Mouse (Mus musculus): Measurements from ENCODE around the gene Zfp575. TPM values are rescaled to one million over a fixed set of nuclear protein-coding genes. Genes with fewer than 3 reads are reported as not detected.

Zfp575 gene
- total and polyA plus RNA-seq, 3 experiments, result 0.05 TPM; not detected in 2

GRCm38 (mm10) chr7:24598121-24598520 is 10.7 kb upstream of the Zfp575 start:
- Histone ChIP-seq H3K4me1 (ENCODE audit: insufficient read depth, low read depth, low read length) (peaks cover 22% of the 10 kb centered on the region), H3K4me3 (ENCODE audit: low read depth, low read length) (no peak overlapping the region), H3K27me3 (ENCODE audit: insufficient read depth, low read length) (no peaks in the 10 kb centered on the region), H3K9me3 (replicated peaks) (no peaks in the 10 kb centered on the region), H3K36me3 (replicated peaks) (peaks cover 11% of the 10 kb centered on the region)
- TF ChIP-seq POLR2AphosphoS5 (IDR thresholded peaks at IDR 0.05; ENCODE audit: insufficient replicate concordance, low read depth, low read length) (no peak), CTCF (IDR thresholded peaks at IDR 0.05; ENCODE audit: low read depth, low read length) (no peak), GATA1 (IDR thresholded peaks at IDR 0.05; ENCODE audit: borderline replicate concordance, low read length) (no peak), TAL1 (conservative IDR thresholded peaks at IDR 0.05; ENCODE audit: low read depth, low read length) (no peak)
- no peak for ATAC-seq (ENCODE audit: extremely low read depth, insufficient number of reproducible peaks, low FRiP score, poor library complexity, severe bottlenecking)
- DNase-seq (ENCODE audit: low spot score), result no peak

- no peaks in the 10 kb centered on the region for H3K9me3 ChIP-seq (replicated peaks)
- no peak for TF ChIP-seq CTCF (IDR thresholded peaks at IDR 0.05; ENCODE audit: low read depth, low read length)
- no peak for TF ChIP-seq POLR2AphosphoS5 (IDR thresholded peaks at IDR 0.05; ENCODE audit: insufficient replicate concordance, low read depth, low read length)
- no peak for TF ChIP-seq TAL1 (conservative IDR thresholded peaks at IDR 0.05; ENCODE audit: low read depth, low read length)
- no peak for TF ChIP-seq GATA1 (IDR thresholded peaks at IDR 0.05; ENCODE audit: borderline replicate concordance, low read length)
- no peak for TF ChIP-seq GATA2 (IDR thresholded peaks at IDR 0.05; ENCODE audit: borderline replicate concordance, low read depth, low read length)
- ATAC-seq (ENCODE audit: extremely low read depth, insufficient number of reproducible peaks, low FRiP score, poor library complexity, severe bottlenecking) (no peak), DNase-seq (ENCODE audit: low spot score) (no peak)
- peaks cover 48% of the 10 kb centered on the region for H3K4me1 ChIP-seq (ENCODE audit: insufficient read depth, low read depth, low read length)
- peaks cover 11% of the 10 kb centered on the region for H3K36me3 ChIP-seq (replicated peaks)
- no peak overlapping the region for H3K4me3 ChIP-seq (ENCODE audit: low read depth, low read length)
- H3K27me3 ChIP-seq (ENCODE audit: insufficient read depth, low read length), result no peaks in the 10 kb centered on the region
Observed at GRCm38 (mm10) chr7:24595464-24595863, 8.0 kb upstream of the Zfp575 start.

GRCm38 (mm10) chr7:24594309-24594803 is 6.9 kb upstream of the Zfp575 start:
- Histone ChIP-seq H3K27me3 (ENCODE audit: insufficient read depth, low read length) (no peaks in the 10 kb centered on the region), H3K4me1 (ENCODE audit: insufficient read depth, low read depth, low read length) (peaks cover 52% of the 10 kb centered on the region), H3K9me3 (replicated peaks) (no peaks in the 10 kb centered on the region), H3K4me3 (ENCODE audit: low read depth, low read length) (peak overlapping the region; percentile 76), H3K36me3 (replicated peaks) (peaks cover 11% of the 10 kb centered on the region)
- DNase-seq (ENCODE audit: low spot score) (no peak), ATAC-seq (ENCODE audit: extremely low read depth, insufficient number of reproducible peaks, low FRiP score, poor library complexity, severe bottlenecking) (no peak)
- no peak for TF ChIP-seq GATA1 (IDR thresholded peaks at IDR 0.05; ENCODE audit: borderline replicate concordance, low read length)
- no peak for TF ChIP-seq POLR2AphosphoS5 (IDR thresholded peaks at IDR 0.05; ENCODE audit: insufficient replicate concordance, low read depth, low read length)

- DNase-seq (ENCODE audit: low spot score) (peak; percentile 86), ATAC-seq (ENCODE audit: extremely low read depth, insufficient number of reproducible peaks, low FRiP score, poor library complexity, severe bottlenecking) (peak; percentile 70)
- TF ChIP-seq CTCF (IDR thresholded peaks at IDR 0.05; ENCODE audit: low read depth, low read length), result no peak
- TF ChIP-seq TAL1 (conservative IDR thresholded peaks at IDR 0.05; ENCODE audit: low read depth, low read length), result no peak
- H3K4me3 ChIP-seq (ENCODE audit: low read depth, low read length), result peak overlapping the region; percentile 76
- H3K27me3 ChIP-seq (ENCODE audit: insufficient read depth, low read length), result no peaks in the 10 kb centered on the region
- H3K36me3 ChIP-seq (replicated peaks), result peaks cover 8% of the 10 kb centered on the region
- no peaks in the 10 kb centered on the region for H3K9me3 ChIP-seq (replicated peaks)
- H3K4me1 ChIP-seq (ENCODE audit: insufficient read depth, low read depth, low read length), result peaks cover 49% of the 10 kb centered on the region
Observed at GRCm38 (mm10) chr7:24593621-24594308, 6.3 kb upstream of the Zfp575 start.

GRCm38 (mm10) chr7:24592781-24593180 is 5.3 kb upstream of the Zfp575 start:
- Histone ChIP-seq H3K9me3 (replicated peaks) (no peaks in the 10 kb centered on the region), H3K4me3 (ENCODE audit: low read depth, low read length) (no peak overlapping the region), H3K27me3 (ENCODE audit: insufficient read depth, low read length) (no peaks in the 10 kb centered on the region), H3K4me1 (ENCODE audit: insufficient read depth, low read depth, low read length) (peaks cover 49% of the 10 kb centered on the region), H3K36me3 (replicated peaks) (peaks cover 8% of the 10 kb centered on the region)
- ATAC-seq (ENCODE audit: extremely low read depth, insufficient number of reproducible peaks, low FRiP score, poor library complexity, severe bottlenecking) (no peak), DNase-seq (ENCODE audit: low spot score) (no peak)
- TF ChIP-seq GATA2 (IDR thresholded peaks at IDR 0.05; ENCODE audit: borderline replicate concordance, low read depth, low read length) (no peak), POLR2AphosphoS5 (IDR thresholded peaks at IDR 0.05; ENCODE audit: insufficient replicate concordance, low read depth, low read length) (no peak), CTCF (IDR thresholded peaks at IDR 0.05; ENCODE audit: low read depth, low read length) (no peak), TAL1 (conservative IDR thresholded peaks at IDR 0.05; ENCODE audit: low read depth, low read length) (no peak), GATA1 (IDR thresholded peaks at IDR 0.05; ENCODE audit: borderline replicate concordance, low read length) (no peak)

GRCm38 (mm10) chr7:24592163-24592562 is 4.7 kb upstream of the Zfp575 start:
- Histone ChIP-seq H3K27me3 (ENCODE audit: insufficient read depth, low read length) (no peaks in the 10 kb centered on the region), H3K36me3 (replicated peaks) (peaks cover 8% of the 10 kb centered on the region), H3K9me3 (replicated peaks) (no peaks in the 10 kb centered on the region), H3K4me3 (ENCODE audit: low read depth, low read length) (no peak overlapping the region; the same call in 1 of the 2 replicates), H3K4me1 (ENCODE audit: insufficient read depth, low read depth, low read length) (peaks cover 49% of the 10 kb centered on the region)
- no peak for DNase-seq (ENCODE audit: low spot score)
- no peak for ATAC-seq (ENCODE audit: extremely low read depth, insufficient number of reproducible peaks, low FRiP score, poor library complexity, severe bottlenecking)
- TF ChIP-seq GATA2 (IDR thresholded peaks at IDR 0.05; ENCODE audit: borderline replicate concordance, low read depth, low read length) (no peak), CTCF (IDR thresholded peaks at IDR 0.05; ENCODE audit: low read depth, low read length) (no peak), POLR2AphosphoS5 (IDR thresholded peaks at IDR 0.05; ENCODE audit: insufficient replicate concordance, low read depth, low read length) (no peak)
